Mouse (Mus musculus) left cerebral cortex, postnatal 4 days (tissue): ENCODE data around the gene Ppil6. TPM values are rescaled to one million over a fixed set of nuclear protein-coding genes. Genes with fewer than 3 reads are reported as not detected.
A peak's percentile ranks its signal among the peaks of the same experiment; 100 is the strongest.

Experiments
- DNase-seq: peaks from one replicate; pipeline ENCODE4 v3.0.0-alpha.2; 2022
- intact Hi-C: fragments of 180-260 bp; cut with DNase I; formaldehyde crosslinking; loops from one replicate; pipeline ENCODE4 v1.15.1; 2025
- total RNA-seq, 2 experiments: library from RNA; stranded (reverse); gene quantifications; 2 replicates each; pipeline ENCODE4 v1.2.3; 2021

Ppil6 gene
- total RNA-seq, 2 experiments from 2014 or later, result 4.6 to 4.9 TPM

GRCm38 (mm10) chr10:41520410-41520673, 30.1 kb downstream of the Ppil6 start:
- no peak for DNase-seq
- intact Hi-C loops, result no loop called here

GRCm38 (mm10) chr10:41523386-41523785, 33.1 kb downstream of the Ppil6 start:
- DNase-seq, result no peak
- intact Hi-C loops, result no loop called here

- DNase-seq, result no peak
- intact Hi-C loops, result no loop called here
These were observed 35.5 kb downstream of the Ppil6 start for GRCm38 (mm10) chr10:41525696-41526095.

GRCm38 (mm10) chr10:41529972-41530371, 39.7 kb downstream of the Ppil6 start:
- no peak for DNase-seq

GRCm38 (mm10) chr10:41535991-41536390, 45.8 kb downstream of the Ppil6 start:
- intact Hi-C loops, result no loop called here
- no peak for DNase-seq

More at GRCm38 (mm10) chr10:41529972-41530371, 39.7 kb downstream of the Ppil6 start:
- intact Hi-C loops, result no loop called here

GRCm38 (mm10) chr10:41536714-41537113, 46.5 kb downstream of the Ppil6 start:
- no peak for DNase-seq
- intact Hi-C loops, result no loop called here

- intact Hi-C loops, result no loop called here
- no peak for DNase-seq
These were observed 47.2 kb downstream of the Ppil6 start for GRCm38 (mm10) chr10:41537226-41537982.

- intact Hi-C loops, result no loop called here
- DNase-seq, result no peak
These were observed 47.7 kb downstream of the Ppil6 start for GRCm38 (mm10) chr10:41537983-41538330.

GRCm38 (mm10) chr10:41538986-41539385, 48.7 kb downstream of the Ppil6 start:
- no peak for DNase-seq
- intact Hi-C loops, result no loop called here

GRCm38 (mm10) chr10:41542057-41542456, 51.8 kb downstream of the Ppil6 start:
- no peak for DNase-seq

GRCm38 (mm10) chr10:41543439-41543838, 53.2 kb downstream of the Ppil6 start:
- DNase-seq, result no peak
- intact Hi-C loops, result no loop called here

More at GRCm38 (mm10) chr10:41542057-41542456, 51.8 kb downstream of the Ppil6 start:
- intact Hi-C loops, result no loop called here

GRCm38 (mm10) chr10:41543844-41544243, 53.6 kb downstream of the Ppil6 start:
- intact Hi-C loops, result no loop called here
- DNase-seq, result no peak

GRCm38 (mm10) chr10:41544481-41545190, 54.4 kb downstream of the Ppil6 start:
- intact Hi-C loops, result no loop called here
- no peak for DNase-seq

- intact Hi-C loops, result no loop called here
These were observed 55.1 kb downstream of the Ppil6 start for GRCm38 (mm10) chr10:41545224-41545755.

GRCm38 (mm10) chr10:41546396-41547165, 56.3 kb downstream of the Ppil6 start:
- DNase-seq, result peak; percentile 56
- intact Hi-C loops, result no loop called here

More at GRCm38 (mm10) chr10:41545224-41545755, 55.1 kb downstream of the Ppil6 start:
- no peak for DNase-seq

GRCm38 (mm10) chr10:41550711-41551110, 60.5 kb downstream of the Ppil6 start:
- no peak for DNase-seq
- intact Hi-C loops, result no loop called here

GRCm38 (mm10) chr10:41552319-41552718, 62.1 kb downstream of the Ppil6 start:
- intact Hi-C loops, result no loop called here
- no peak for DNase-seq

GRCm38 (mm10) chr10:41552847-41553589, 62.8 kb downstream of the Ppil6 start:
- intact Hi-C loops, result no loop called here
- no peak for DNase-seq

- DNase-seq, result no peak
These were observed 63.5 kb downstream of the Ppil6 start for GRCm38 (mm10) chr10:41553711-41554110.

GRCm38 (mm10) chr10:41555081-41555480, 64.8 kb downstream of the Ppil6 start:
- DNase-seq, result no peak
- intact Hi-C loops, result no loop called here

More at GRCm38 (mm10) chr10:41553711-41554110, 63.5 kb downstream of the Ppil6 start:
- intact Hi-C loops, result no loop called here

GRCm38 (mm10) chr10:41558401-41558800, 68.2 kb downstream of the Ppil6 start:
- DNase-seq, result no peak
- intact Hi-C loops, result no loop called here
